Mouse (Mus musculus) liver, postnatal 0 days (tissue): ENCODE measurements around the gene Phxr2.
"Not testable (repeated sequence)": the region's sequence is repeated elsewhere in the genome, so short reads cannot be mapped to it uniquely, and the experiment has no call there.

Experiments
- CTCF ChIP-seq: sonication (generic); IDR thresholded peaks from 2 replicates; pipeline ENCODE4 v1.5.1; 2016; ENCODE audit warnings: antibody characterized with exemption, low read depth
- EP300 ChIP-seq: IDR thresholded peaks from 2 replicates; pipeline ENCODE4 v1.6.1; 2016; ENCODE audit warnings: antibody characterized with exemption, low read depth, mild to moderate bottlenecking

DNA sequence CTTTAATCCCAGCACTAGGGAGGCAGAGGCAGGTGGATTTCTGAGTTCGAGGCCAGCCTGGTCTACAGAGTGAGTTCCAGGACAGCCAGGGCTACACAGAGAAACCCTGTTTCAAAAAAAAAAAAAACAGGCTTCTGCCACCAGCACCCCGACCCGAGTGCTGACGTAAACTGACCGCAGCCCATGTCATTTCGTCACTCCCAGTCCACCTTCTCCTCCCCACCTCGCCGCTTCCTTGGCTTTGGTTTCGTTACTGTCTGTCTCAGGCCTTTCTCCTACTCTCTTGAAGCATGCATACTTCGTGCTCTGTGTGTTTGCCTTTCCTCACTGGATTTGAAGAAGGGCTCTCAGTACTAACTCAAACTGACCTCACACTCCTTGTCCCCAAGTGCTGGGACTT is 31.6 kb upstream of the Phxr2 start:
- not testable (repeated sequence) for TF ChIP-seq CTCF, EP300
